Mouse (Mus musculus): Measurements from ENCODE around the gene Vac14. TPM values are rescaled to one million over a fixed set of nuclear protein-coding genes. Genes with fewer than 3 reads are reported as not detected.

Gene Vac14
- polyA plus RNA-seq, 1 experiment: 31.6 TPM

DNA sequence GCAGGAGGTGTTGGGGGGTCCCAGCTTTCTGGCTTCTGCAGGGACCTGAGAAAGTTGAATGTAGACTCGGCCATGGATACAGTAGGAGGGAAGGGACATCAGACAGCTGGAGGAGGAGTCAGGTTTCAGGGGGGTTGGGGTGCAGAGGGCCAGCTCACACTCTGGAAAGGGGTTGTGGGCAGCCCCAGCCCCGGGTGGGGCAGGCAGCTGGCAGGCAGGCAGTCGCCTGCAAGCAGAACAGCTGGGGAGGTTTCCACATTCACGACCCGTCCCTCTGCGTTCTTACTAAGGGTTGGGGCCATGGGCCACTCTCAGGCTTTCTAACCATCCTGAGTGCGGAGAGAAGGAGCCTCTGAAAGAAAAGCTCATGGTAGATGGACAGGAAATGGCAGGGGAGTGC is 98.7 kb downstream of the Vac14 start:
- no peak overlapping the region for H3K27ac ChIP-seq (ENCODE audit: insufficient read depth, low read length)
- H3K36me3 ChIP-seq (ENCODE audit: control insufficient read depth, insufficient read depth, low read length, poor library complexity, severe bottlenecking): peaks cover 19% of the 10 kb centered on the region
- H3K4me1 ChIP-seq (ENCODE audit: control insufficient read depth, insufficient read depth, low read length): no peaks in the 10 kb centered on the region
- H3K27me3 ChIP-seq (ENCODE audit: control insufficient read depth, insufficient read depth, low read length, poor library complexity, severe bottlenecking): no peaks in the 10 kb centered on the region
- H3K9ac ChIP-seq (ENCODE audit: low read depth, poor library complexity, severe bottlenecking): no peak overlapping the region
- no peak overlapping the region for H3K4me3 ChIP-seq (ENCODE audit: low read depth, low read length)
- TF ChIP-seq POLR2A (IDR thresholded peaks at IDR 0.05; ENCODE audit: insufficient read depth, low read length) (no peak), CTCF (IDR thresholded peaks at IDR 0.05; ENCODE audit: low read depth, low read length) (no peak), EP300 (IDR thresholded peaks at IDR 0.05; ENCODE audit: insufficient read depth, low read depth, low read length) (no peak)
- H3K9me3 ChIP-seq (replicated peaks; ENCODE audit: control insufficient read depth, insufficient read depth, low read length, poor library complexity, severe bottlenecking): no peaks in the 10 kb centered on the region

DNA sequence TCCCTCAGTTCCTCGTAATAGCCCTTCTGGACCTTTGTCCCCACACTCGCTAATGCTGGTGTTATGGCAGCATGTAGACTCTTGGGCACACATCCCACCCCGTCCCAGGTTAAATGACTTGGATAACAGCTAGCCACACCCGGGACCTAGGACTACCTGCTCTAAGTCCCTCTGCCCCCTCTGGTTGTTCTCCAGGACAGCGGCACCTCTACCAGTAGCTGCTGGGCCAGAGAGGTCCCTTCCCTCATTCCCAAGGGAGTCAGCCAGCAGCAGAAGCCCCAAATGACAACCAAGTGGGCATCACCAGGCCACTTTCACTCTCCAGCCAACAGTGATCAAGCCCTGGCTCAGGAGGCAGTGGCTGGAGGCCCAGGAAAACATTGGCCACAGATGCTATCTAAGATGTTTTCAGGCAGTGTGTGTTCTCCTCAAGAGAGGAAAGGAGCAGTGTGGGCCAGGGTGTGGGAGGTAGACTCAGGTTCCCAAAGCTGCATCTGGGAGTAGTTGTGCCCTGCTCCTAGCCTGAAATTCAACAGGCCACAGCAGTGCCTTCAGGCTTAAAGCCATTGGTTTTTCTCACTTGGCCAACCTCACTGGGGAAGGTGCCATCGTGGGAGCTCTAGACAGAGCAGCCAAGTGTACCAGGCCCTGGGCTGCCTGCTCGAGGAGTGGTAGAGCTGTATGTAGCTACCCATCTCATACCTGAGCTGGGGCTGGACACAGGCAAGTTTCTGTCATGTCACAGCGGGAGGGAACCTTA is 100.0 kb downstream of the Vac14 start:
- TF ChIP-seq CTCF (IDR thresholded peaks at IDR 0.05; ENCODE audit: low read depth, low read length): no peak
- no peak for TF ChIP-seq EP300 (IDR thresholded peaks at IDR 0.05; ENCODE audit: insufficient read depth, low read depth, low read length)
- no peak for TF ChIP-seq POLR2A (IDR thresholded peaks at IDR 0.05; ENCODE audit: insufficient read depth, low read length)
- no peak overlapping the region for H3K9ac ChIP-seq (ENCODE audit: low read depth, poor library complexity, severe bottlenecking)
- no peaks in the 10 kb centered on the region for H3K4me1 ChIP-seq (ENCODE audit: control insufficient read depth, insufficient read depth, low read length)
- H3K9me3 ChIP-seq (replicated peaks; ENCODE audit: control insufficient read depth, insufficient read depth, low read length, poor library complexity, severe bottlenecking): no peaks in the 10 kb centered on the region
- H3K27ac ChIP-seq (ENCODE audit: insufficient read depth, low read length): no peak overlapping the region
- H3K27me3 ChIP-seq (ENCODE audit: control insufficient read depth, insufficient read depth, low read length, poor library complexity, severe bottlenecking): no peaks in the 10 kb centered on the region
- no peak overlapping the region for H3K4me3 ChIP-seq (ENCODE audit: low read depth, low read length)
- peaks cover 9% of the 10 kb centered on the region for H3K36me3 ChIP-seq (ENCODE audit: control insufficient read depth, insufficient read depth, low read length, poor library complexity, severe bottlenecking)

DNA sequence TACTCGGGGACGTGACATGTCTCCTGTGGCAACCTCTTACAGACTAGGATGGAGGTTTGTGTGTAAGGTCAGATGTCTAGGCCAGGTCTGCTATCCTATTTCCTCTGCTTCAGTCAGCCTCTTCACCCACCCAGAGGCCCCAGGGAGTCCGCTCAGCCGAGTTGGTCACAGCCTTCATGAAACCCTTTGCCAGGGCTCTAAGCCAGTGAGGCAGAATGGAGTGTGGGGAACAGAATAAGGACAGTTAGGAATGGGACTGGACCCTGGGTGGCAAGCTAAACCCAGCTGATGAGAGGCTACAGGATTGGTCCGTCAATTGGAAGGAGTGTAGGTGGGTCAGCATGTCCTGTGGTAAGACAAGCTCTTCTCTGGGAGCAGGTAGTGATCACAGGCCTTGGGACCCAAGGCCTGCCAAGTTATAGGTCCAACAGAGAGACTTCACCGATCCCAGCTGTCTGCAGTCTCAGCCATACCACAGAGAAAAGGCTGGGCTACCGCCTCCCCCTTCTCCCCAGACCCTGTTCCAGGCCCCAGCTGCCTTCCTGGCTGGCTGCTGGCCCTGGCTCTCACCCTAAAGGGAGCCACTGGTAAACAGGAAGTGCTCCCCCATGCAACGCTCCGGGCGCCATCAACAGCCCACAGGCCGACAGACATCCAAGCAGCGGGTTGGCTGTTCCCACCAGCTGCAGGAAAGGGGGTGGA is 100.7 kb downstream of the Vac14 start:
- Histone ChIP-seq H3K9ac (ENCODE audit: low read depth, poor library complexity, severe bottlenecking) (no peak overlapping the region), H3K27ac (ENCODE audit: insufficient read depth, low read length) (no peak overlapping the region), H3K36me3 (ENCODE audit: control insufficient read depth, insufficient read depth, low read length, poor library complexity, severe bottlenecking) (0 out of 2 replicates have a peak, but pooled peaks cover 3% of the 10 kb centered on the region), H3K4me1 (ENCODE audit: control insufficient read depth, insufficient read depth, low read length) (no peaks in the 10 kb centered on the region), H3K9me3 (replicated peaks; ENCODE audit: control insufficient read depth, insufficient read depth, low read length, poor library complexity, severe bottlenecking) (no peaks in the 10 kb centered on the region), H3K27me3 (ENCODE audit: control insufficient read depth, insufficient read depth, low read length, poor library complexity, severe bottlenecking) (no peaks in the 10 kb centered on the region), H3K4me3 (ENCODE audit: low read depth, low read length) (no peak overlapping the region)
- TF ChIP-seq CTCF (IDR thresholded peaks at IDR 0.05; ENCODE audit: low read depth, low read length) (no peak), EP300 (IDR thresholded peaks at IDR 0.05; ENCODE audit: insufficient read depth, low read depth, low read length) (no peak), POLR2A (IDR thresholded peaks at IDR 0.05; ENCODE audit: insufficient read depth, low read length) (no peak)

DNA sequence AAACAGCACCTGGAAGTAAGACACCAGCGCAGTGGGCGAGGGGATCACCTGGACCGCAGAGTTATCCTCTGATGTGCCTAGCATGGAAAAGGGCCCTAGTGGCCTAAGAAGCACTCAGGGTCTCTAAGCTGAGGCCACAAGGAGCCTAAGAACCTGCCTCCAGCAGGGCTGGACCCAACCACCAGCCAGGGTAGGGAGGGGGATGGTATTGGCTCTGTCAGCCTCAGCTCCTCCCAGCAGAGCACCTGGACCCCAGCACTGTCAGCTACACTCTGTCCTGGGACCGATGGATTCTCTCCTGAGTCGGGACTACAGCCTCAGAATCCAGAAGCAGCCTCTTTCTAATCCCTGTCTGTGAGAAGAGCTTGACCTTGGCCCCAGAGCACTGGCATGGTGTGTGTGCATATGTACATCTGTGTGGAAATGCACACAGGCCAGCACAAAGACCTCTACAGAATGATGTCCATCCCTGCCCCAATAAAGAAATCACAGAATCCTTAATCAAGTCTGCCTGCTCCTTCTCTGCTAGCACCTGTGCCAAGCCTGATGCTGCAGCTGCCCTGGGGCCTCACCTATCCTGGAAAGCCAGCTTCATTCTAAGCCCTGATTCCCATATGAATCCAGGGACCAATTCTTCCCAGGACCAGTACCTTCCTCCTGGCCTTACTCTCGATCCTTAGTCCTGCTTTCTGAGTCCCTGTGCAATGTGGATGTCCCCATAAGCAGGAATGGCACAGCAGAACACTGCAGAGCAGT is 101.7 kb downstream of the Vac14 start:
- H3K4me3 ChIP-seq (ENCODE audit: low read depth, low read length): no peak overlapping the region
- H3K9ac ChIP-seq (ENCODE audit: low read depth, poor library complexity, severe bottlenecking): no peak overlapping the region
- no peak overlapping the region for H3K27ac ChIP-seq (ENCODE audit: insufficient read depth, low read length)
- no peaks in the 10 kb centered on the region for H3K4me1 ChIP-seq (ENCODE audit: control insufficient read depth, insufficient read depth, low read length)
- H3K27me3 ChIP-seq (ENCODE audit: control insufficient read depth, insufficient read depth, low read length, poor library complexity, severe bottlenecking): no peaks in the 10 kb centered on the region
- H3K9me3 ChIP-seq (replicated peaks; ENCODE audit: control insufficient read depth, insufficient read depth, low read length, poor library complexity, severe bottlenecking): no peaks in the 10 kb centered on the region
- 0 out of 2 replicates have a peak, but pooled peaks cover 3% of the 10 kb centered on the region for H3K36me3 ChIP-seq (ENCODE audit: control insufficient read depth, insufficient read depth, low read length, poor library complexity, severe bottlenecking)
- TF ChIP-seq POLR2A (IDR thresholded peaks at IDR 0.05; ENCODE audit: insufficient read depth, low read length): no peak
- TF ChIP-seq EP300 (IDR thresholded peaks at IDR 0.05; ENCODE audit: insufficient read depth, low read depth, low read length): no peak
- TF ChIP-seq CTCF (IDR thresholded peaks at IDR 0.05; ENCODE audit: low read depth, low read length): no peak

DNA sequence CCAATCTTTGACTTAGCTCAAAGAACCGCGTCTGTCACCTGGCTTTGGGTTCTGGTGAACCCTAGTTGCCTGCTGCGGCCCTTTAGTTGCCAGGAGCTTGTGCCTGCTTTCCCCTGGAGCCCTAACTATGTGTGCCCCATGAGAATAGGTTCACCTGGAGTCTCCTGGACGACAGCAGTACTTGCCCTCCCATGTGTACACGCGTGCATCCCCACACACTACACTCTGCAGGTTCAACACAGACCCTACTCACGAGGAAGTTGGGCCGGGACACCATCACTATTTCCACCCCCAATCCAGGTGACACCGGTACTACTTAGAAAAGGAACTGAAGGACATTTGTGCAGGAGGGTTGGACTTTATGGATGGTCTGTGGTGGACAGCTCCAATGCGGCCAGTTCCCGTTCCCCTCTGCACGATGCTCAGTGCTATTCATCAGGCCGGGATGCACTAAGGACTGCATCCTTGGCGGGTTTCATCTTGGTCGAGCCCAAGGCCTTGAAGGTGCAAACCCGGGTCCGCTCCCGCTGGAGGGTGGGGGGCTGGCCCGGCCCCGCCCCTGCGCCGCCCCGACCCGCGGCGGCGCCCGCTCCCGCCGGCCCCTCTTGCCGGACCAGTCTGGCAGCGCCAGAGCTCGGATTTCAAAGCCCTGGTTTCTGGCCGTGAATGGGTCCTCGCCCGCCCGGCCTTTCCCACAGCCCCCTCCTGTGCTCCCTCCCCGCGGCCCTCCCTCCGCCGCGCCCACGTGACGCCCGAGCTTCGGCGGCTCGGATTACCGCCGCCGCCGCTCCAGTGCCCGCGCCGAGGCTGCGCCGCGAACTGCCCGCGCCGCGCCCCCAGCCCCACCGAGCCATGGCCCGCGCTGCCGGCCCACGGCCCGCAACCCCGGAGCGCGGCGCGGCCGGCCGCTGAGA is 102.6 kb downstream of the Vac14 start, which contains the start of gene Mtss1l:
Gene Mtss1l (plus strand): TSS at position 792 of the 914 bp plus-strand sequence.
- H3K9me3 ChIP-seq (replicated peaks; ENCODE audit: control insufficient read depth, insufficient read depth, low read length, poor library complexity, severe bottlenecking): no peaks in the 10 kb centered on the region
- H3K27me3 ChIP-seq (ENCODE audit: control insufficient read depth, insufficient read depth, low read length, poor library complexity, severe bottlenecking): no peaks in the 10 kb centered on the region
- H3K9ac ChIP-seq (ENCODE audit: low read depth, poor library complexity, severe bottlenecking): peak within 1 kb of the TSS; percentile 92
- no peak within 1 kb of the TSS for H3K27ac ChIP-seq (ENCODE audit: insufficient read depth, low read length)
- TF ChIP-seq EP300 (IDR thresholded peaks at IDR 0.05; ENCODE audit: insufficient read depth, low read depth, low read length): 0 out of 2 replicates have a peak, but pooled peaks have one; percentile 8
- no peak for TF ChIP-seq POLR2A (IDR thresholded peaks at IDR 0.05; ENCODE audit: insufficient read depth, low read length)
- TF ChIP-seq CTCF (IDR thresholded peaks at IDR 0.05; ENCODE audit: low read depth, low read length): no peak
- 0 out of 2 replicates have a peak, but pooled peaks cover 1% of the 10 kb centered on the region for H3K36me3 ChIP-seq (ENCODE audit: control insufficient read depth, insufficient read depth, low read length, poor library complexity, severe bottlenecking)
- H3K4me1 ChIP-seq (ENCODE audit: control insufficient read depth, insufficient read depth, low read length): no peaks in the 10 kb centered on the region
- H3K4me3 ChIP-seq (ENCODE audit: low read depth, low read length): peak within 1 kb of the TSS; percentile 89

Data from ES-Bruce4 (cell line).